ENCODE assay signal across 26 mouse cellular contexts in the genomic region with DNA sequence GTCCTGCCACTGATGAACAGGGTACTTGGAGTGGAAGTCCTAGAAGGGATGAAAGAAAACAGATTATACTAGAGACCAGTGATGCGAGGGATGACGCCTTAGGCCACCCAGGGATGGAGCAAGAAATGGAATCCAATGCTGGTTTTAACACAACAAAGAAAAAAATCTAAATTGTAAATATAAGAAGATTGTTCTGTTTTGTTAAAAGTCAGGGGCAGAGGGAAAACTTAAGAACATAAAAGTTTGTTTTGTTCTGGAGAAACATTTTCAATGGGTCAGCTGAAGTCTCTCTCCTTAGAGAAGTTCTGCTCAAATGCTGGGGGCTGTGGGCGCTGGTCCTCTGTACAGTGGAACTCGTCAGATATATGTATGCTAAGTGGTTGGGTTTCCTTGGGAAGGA.
"Had no signal": no experiment of that assay in that cellular context is flagged by ENCODE, and none has a peak within 500 bp of the region (broad histone marks: within the 10 kb centered on the region; RNA-seq: fewer than 3 reads in every experiment).

No protein-coding gene starts in this region.

- H3K27me3 ChIP-seq: heart, embryonic 13.5 days; heart, embryonic 15.5 days; kidney, embryonic 15.5 days; limb, embryonic 13.5 days; limb, embryonic 15.5 days; liver, embryonic 12.5 days had no signal

- H3K9ac ChIP-seq: heart, embryonic 13.5 days; heart, embryonic 15.5 days; hindbrain, embryonic 14.5 days; kidney, embryonic 15.5 days; limb, embryonic 13.5 days; limb, embryonic 15.5 days; liver, embryonic 12.5 days; liver, embryonic 14.5 days had no signal

- H3K27ac ChIP-seq: heart, adult 2 months; heart, embryonic 13.5 days; heart, embryonic 15.5 days; hindbrain, embryonic 14.5 days; hindbrain, postnatal 0 days; kidney, embryonic 15.5 days; kidney, postnatal 0 days; left cerebral cortex, adult 2 months; limb, embryonic 13.5 days; limb, embryonic 15.5 days; liver, embryonic 12.5 days; liver, embryonic 14.5 days had no signal

- H3K9me3 ChIP-seq: heart, embryonic 13.5 days; heart, embryonic 15.5 days; kidney, embryonic 15.5 days; limb, embryonic 13.5 days; limb, embryonic 15.5 days; liver, embryonic 12.5 days had no signal

- ATAC-seq: hindbrain, postnatal 0 days; intestine, embryonic 16.5 days; liver, embryonic 12.5 days had no signal

- DNase-seq: gastrocnemius, postnatal 14 days; gastrocnemius, postnatal 36 days; heart, adult 2 months; heart, postnatal 14 days; heart, postnatal 36 days; kidney, adult 11 months; kidney, adult 2 months; kidney, adult 9 months; kidney, postnatal 14 days; kidney, postnatal 36 days; layer of hippocampus, adult 9-11 months; left cerebral cortex, postnatal 4 days; lung, adult 18-20 months had no signal

- H3K4me2 ChIP-seq: heart, embryonic 11.5 days; heart, embryonic 13.5 days; heart, embryonic 15.5 days; hindbrain, embryonic 14.5 days; kidney, embryonic 15.5 days; limb, embryonic 13.5 days; limb, embryonic 15.5 days; liver, embryonic 12.5 days had no signal

- H3K4me3 ChIP-seq: heart, adult 2 months; heart, embryonic 13.5 days; heart, embryonic 15.5 days; kidney, embryonic 15.5 days; left cerebral cortex, adult 2 months; limb, embryonic 13.5 days; limb, embryonic 15.5 days; liver, embryonic 12.5 days had no signal
